Mouse (Mus musculus) liver (tissue): ENCODE measurements around the gene Nrxn3.

Source experiments
- DNase-seq: peaks from one replicate; pipeline ENCODE4 v3.0.0-alpha.2; 2020; ENCODE audit warnings: mixed read lengths

The Nrxn3 gene

GRCm38 (mm10) chr12:89073167-89073743 is 350.6 kb downstream of the Nrxn3 start:
- DNase-seq = no peak

DNA sequence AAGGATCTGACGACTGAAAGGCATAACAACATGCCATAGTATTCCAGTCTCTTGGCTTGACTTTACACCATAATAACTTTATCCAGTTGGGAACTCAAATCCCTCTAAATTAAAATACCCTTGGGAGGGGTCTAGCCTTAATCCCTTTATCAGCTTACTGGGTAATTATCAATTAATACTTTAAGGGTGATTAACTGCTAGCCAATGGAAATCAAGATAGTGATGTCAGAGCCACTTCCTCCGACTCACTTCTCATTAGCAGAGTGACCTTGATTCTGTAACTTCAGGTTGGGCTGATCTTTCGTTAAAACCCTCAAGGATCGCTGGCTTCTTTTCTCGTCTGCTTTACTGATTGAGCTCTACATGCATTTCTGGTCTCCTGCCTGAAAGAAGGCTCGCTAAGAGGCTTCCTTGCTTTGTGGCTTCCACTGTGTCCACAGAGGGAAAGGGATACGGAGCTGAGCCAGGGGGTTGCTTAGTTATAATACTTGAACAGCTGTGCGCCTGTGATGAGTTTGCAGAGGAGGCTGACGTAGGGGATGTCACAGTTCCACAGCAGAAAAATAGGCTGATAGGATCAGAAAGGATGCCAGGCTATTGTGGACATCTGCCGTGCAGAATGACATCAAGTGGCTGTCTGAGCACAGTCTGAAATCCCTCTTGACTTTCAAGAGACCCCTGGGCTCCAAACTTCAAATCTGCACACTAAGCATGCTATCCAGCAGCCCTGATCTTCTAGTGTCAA is 352.0 kb downstream of the Nrxn3 start:
- DNase-seq = no peak

GRCm38 (mm10) chr12:89093806-89094479 is 371.3 kb downstream of the Nrxn3 start:
- no peak for DNase-seq

DNA sequence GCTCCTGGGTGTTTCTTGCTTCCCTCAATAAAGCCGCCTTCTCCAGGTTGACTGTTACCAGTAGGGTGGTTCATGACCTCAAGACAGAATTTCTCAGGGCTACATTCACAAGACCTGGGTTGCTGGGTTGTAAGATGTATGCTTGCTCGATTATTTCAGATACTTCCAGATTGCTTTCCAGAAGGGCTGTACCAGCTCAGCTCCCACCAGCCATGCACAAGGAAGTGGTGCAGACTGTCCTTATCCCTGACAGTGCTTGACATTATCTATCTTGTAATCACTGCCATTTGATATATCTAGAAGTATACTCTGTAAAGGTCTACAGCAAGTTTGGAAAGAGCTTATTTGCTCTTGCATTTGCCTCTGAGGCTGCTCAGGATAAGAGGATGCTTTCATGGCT is 374.9 kb downstream of the Nrxn3 start:
- DNase-seq = no peak

DNA sequence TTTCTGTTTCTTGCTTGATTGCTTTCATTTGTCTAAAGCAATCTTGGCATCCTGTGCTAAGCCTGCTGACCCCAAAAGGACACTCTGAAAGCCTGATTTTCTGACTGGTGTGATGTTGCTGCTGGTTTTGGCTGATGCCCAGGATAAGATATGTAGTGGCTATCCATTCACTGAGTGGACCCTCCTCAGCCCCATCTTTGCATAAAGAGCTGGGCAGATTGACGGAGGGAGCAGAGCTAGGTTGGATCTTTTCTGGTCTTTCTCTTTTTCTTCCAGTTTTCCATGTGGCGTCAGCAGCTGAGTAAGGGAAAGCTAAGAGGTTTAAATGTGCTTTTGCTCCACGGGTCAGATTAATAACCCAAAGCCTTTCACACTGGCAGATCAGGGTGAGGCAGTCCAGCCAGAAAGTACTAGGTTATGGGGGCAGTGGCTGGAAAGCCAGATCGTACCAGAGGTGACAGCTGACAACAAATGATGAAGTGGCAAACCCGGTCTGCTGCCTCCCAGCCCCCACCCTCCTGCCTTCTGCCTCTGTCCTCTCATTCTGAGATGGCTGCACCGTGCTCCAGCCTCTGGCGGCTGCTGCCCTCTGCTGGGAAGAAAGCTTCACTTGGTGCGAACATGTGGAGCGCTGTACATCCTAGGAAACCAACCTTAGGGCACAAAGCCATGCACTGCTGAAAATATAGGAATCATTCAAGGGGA is 383.5 kb downstream of the Nrxn3 start:
- DNase-seq = peak; percentile 57

GRCm38 (mm10) chr12:89106881-89107584 is 384.4 kb downstream of the Nrxn3 start:
- DNase-seq = no peak

DNA sequence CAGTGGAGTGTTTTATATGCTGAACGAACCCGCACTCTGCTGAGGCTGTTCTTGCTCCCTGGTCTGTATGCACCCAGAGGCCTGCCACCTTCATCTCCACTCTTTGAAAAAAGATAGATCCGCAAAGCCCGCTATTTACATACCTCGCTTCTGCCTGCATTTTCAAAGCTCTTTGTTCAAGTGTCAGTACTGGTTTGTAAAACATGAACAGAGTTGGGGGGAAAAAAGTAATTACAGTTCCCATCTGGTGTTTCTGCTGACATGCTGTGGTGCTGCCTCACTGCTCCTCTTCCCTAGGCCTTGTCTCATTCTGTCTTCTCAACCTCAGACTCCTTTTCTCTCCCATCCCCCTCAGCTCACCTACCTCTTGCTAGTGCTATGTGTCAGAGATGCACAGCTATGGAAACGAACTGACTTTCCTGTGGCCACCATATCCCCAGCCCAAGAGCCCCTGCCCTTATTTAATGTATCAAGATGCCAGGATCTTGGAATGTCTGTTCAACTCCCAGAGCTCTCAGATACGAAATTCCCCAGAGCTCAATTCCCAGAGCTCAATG is 387.2 kb downstream of the Nrxn3 start:
- DNase-seq = no peak

DNA sequence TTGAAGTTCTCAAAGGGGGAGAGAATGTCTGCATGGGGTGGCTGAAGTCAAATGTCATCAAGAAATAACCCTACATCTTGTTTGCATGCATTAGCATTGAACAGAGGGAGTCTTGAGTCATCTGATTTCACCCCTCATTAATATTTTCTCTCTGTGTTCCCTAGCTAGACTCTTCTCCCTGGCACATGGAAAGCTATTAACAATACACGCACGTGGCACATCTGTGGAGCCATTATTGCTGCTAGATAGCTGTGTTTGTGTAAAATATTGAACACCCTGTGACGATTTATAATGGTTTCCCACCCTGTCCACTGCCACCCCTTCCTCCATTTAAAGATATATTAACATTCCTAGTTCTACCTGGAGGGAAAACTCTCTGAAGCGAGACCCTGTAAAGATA is 405.9 kb downstream of the Nrxn3 start:
- no peak for DNase-seq

- DNase-seq = no peak
Observed at GRCm38 (mm10) chr12:89129139-89129907, 406.6 kb downstream of the Nrxn3 start.

GRCm38 (mm10) chr12:89134333-89134732 is 411.7 kb downstream of the Nrxn3 start:
- peak; percentile 11 for DNase-seq

DNA sequence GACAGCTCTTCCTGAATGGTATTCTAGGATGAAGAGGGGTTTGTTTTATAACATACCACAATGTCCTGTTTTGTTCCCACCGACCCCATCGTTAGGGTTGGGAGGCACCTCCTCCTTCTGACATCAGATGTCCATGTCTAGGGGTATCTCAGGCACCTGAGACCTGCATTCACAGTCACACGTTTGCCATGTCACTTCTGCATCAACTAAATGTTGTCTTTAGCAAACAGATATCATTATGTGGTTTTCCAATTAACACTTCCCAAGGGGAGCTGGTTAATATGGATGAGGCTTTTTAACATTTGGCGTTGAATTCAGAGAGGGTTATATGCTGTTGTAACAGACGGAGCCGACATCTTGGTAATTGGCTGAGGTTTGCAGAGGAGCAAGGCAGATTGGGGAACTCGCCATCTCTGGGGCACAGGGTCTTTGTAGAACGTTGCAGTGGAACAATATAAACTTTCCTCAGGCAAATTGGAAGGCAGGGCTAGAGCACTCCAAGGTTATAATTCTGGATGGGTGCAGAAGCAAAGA is 412.2 kb downstream of the Nrxn3 start:
- no peak for DNase-seq

DNA sequence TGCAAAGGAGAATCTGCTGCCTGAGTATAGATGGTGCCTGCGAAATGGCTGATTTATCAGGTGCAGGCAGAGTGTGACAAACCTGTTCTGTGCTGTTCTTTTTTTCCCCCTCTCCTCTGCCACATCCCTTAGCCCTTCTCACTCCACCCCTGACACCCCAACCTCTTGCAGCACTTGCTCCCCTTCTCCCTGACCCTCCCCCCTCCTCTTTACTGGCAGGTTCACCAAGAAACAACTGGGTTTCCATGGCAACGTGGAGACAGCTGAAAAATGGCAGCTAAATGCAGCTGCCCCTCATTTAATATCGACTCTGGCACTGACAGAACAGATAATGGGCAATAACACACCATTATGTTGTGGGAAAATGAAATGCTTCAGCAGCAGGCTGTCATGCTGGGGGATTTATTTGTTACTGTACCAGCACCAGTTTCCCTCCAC is 426.3 kb downstream of the Nrxn3 start:
- DNase-seq = no peak

GRCm38 (mm10) chr12:89149455-89149854 is 426.8 kb downstream of the Nrxn3 start:
- no peak for DNase-seq

DNA sequence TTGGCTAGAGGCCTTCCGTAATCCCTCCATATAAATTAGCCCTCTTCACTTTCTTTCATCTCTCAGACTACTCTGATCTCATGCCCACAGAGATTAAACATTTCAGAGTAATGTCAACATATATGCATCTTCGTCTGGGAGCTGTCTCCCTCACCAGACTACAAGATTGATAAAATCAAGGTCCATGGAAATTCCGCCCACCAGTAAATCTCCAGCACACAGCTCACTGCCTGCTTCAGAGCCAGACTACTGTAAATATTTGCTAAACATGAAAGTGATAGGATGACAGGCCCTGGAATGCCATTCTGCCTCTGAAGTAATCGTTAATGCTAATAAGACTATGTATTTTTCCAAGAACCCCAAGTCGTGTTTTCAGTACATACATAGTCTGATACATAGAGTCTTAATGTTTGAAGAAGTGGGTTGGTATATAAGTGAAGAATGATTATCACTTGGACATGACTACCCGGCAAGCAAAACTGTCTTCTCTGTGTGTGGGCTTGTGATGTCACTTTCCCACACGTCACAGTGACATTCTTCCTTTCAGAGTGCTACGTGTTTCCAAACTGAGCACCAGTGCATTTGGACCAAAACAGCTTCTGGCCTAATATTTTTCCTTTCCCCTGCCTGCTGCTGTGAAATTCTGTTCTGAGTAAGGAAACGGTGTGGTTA is 433.5 kb downstream of the Nrxn3 start:
- DNase-seq = no peak

GRCm38 (mm10) chr12:89159353-89159752 is 436.7 kb downstream of the Nrxn3 start:
- DNase-seq = no peak

DNA sequence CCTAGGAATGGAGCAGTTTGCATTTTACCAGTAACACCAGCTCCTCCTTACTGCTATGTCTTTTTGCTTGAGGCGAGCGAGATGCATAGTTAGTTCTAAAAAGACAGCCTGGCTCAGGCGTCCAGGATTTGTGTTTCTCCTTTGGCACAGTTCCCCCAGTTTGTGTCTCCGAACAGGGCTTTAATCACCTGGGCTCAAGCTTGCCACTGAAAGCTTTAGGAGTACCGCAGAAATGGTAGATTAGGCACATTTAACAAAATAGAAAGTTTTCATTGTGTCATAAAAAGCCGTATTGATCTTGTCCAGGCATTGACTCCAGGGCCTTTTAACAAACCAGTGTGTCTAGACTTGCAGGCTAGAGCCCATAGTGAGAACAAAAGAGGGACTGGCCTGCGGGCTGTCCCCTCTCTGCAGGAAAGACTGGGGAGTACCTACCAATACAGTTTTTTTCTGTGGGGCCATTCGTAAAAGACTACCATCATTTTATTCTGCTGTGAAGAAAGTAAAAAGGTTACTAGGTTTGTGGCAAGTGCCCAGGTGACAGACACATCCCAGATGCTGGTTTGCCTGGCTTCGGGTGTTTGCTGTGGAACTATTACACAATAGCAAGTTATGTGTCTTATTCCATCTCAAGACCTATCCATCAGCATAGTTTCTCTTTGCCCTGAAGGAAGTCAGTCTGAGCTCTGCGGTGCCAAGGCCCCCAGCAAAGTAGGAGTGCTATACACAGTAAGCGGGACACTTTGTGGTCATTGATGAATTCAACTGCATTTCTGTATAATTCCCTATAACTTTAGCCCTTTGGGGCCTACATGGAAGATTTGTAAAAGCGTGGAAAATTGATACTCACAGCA is 451.9 kb downstream of the Nrxn3 start:
- no peak for DNase-seq

DNA sequence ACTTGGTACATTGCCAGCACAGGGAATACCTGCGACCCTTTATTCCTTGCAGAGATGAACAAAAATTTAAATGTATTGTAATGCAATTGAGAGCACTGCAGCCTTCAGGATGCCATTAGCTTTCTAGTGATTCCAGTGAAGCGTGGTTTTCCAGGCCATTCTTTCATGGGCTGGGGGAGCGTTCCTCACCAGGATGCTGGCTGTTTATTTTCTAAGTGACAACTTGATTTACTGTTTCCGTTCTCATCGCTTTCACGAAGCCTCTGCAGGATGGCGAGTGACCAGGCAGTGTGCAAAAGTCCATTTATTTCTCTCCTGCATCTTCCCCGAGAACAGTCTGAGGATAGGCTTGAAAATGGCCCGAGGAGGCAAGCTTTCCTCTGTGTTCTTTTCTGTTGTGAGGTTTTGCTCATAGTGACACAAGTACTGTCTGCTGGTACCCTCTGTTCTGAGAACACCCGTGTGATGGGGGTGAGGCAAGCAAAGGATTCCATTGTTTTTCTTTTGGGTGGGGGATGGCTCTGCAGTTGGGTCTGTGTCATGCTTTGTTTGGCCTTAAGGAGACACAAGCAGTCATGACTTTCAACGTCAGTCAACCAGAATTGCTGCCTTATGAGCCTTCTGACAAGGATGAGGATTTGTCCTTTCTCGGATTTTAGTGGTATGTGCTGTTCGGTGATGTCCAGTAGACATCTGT is 457.4 kb downstream of the Nrxn3 start:
- no peak for DNase-seq

DNA sequence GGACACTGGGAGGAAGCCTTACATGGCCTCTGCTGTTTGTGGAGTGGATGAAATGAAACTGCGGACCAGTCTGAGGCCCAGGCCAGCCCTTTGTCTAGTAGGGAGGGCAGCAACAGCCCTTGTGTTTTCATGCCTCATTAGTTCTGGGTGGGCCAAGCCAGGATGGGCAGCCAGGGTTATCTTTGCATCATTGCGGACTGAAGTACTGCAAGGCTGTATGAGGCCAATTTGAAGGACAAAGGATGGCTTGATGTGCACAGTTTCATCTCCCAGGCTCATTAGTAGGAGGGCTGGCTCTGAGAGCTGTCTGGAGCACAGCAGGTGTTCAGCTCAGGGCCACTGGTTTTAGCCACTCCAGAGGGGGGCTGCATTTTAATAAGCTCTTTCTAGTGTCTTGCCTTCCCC is 458.5 kb downstream of the Nrxn3 start:
- DNase-seq = no peak
